Mouse (Mus musculus) liver, adult 2 months (tissue): ENCODE measurements at regions not wholly inside any gene's neighbourhood (a gene's known extent, or its start where the extent isn't known, plus 50 kb on each side); places are given as distances from the start of the nearest gene placed in this dataset.

ENCODE experiments used
- CTCF ChIP-seq: fragments of 200-500 bp; IDR thresholded peaks from 2 replicates; pipeline ENCODE4 v1.5.1; 2011; ENCODE audit warnings: low read depth, low read length, control low read depth
- POLR2A ChIP-seq: fragments of 200-500 bp; IDR thresholded peaks from 2 replicates; pipeline ENCODE4 v1.6.1; 2011; ENCODE audit warnings: low read length, control low read depth; ENCODE audit not compliant: insufficient read depth; ENCODE audit errors: extremely low read depth

DNA sequence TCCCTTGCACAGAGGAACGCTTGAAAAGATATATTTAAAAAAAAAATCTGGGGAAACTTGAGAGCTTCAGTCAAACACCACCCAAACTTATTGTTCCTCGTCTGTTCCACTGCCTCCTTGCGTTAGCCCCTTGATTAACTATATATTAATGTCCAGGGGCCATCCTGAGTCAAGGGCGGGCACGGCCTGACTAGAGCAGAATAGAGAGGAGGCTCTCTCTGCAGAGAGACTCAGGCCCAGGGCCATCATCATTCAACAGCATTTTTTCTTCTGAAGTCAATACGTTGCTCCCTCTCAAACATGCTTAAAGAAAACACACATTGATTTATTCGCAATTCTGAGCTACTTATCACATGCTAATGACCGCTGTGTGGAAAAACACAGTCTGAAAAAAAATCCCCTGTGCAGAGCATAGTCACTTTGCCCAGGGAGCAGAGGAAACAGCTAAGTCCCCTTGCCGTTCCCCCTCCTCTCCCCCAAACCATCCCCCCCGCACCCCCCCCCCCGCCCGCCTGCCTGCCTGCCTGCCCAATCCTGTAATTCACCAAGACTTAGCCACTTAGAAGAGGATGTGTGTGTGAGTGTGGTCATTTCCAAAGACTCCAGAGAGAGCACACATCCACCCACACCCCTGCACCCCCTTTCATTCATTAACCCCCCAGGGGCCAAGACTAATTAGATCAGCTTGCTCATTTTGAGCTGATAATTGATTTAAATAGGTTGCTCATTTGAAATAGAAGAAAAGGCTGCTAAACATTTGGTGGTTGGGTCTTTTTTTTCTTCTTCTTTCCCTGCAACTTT is 281.5 kb downstream of the Insig2 start:
- TF ChIP-seq POLR2A (no peak), CTCF (no peak)
